Mouse (Mus musculus): ENCODE results near the gene Plod3. TPM values are rescaled to one million over a fixed set of nuclear protein-coding genes. Genes with fewer than 3 reads are reported as not detected.

The Plod3 gene
- total RNA-seq, 2 experiments from 2014 or later = 30.4 to 40.3 TPM

GRCm38 (mm10) chr5:137045402-137046323 lies 58.8 kb downstream of the Plod3 start, which contains the start of gene Ap1s1:
Gene Ap1s1 (minus strand): TSS chr5:137046135.
- peak; percentile 98 to 99 for DNase-seq (ENCODE audit: low spot score in 2 of 2)
- intact Hi-C loops (cut with DNase I) = loop anchor here (2.0 kb wide), 1 partner anchor 15 kb away; no protein-coding TSS in a partner anchor

Small RNA genes lying within 50 kb of the gene (microRNA-seq; reads per million reads assigned to microRNA genes)
- gene Mir702 = 479 reads per million, percentile 71 among the genes with 10 or more reads in this experiment

Other genes starting within 250 kb of the Plod3 start
- 10 to 100 TPM in 1 of 2 experiments, 1 to 10 TPM in 1; 8.3 to 13.7 TPM for gene Col26a1, start 103.8 kb upstream of the Plod3 start, total RNA-seq (2021)
- 100 to 1,000 TPM in 1 of 2 experiments, 10 to 100 TPM in 1; 86.1 to 105 TPM for gene Ift22, start 78.9 kb upstream of the Plod3 start, total RNA-seq (2021)
- 100 to 1,000 TPM; 250 to 282 TPM for gene Fis1, start 33.7 kb upstream of the Plod3 start, total RNA-seq (2021)
- not detected for gene Cldn15, start 20.4 kb upstream of the Plod3 start, total RNA-seq (2021)
- 10 to 100 TPM; 90.3 to 90.8 TPM for gene Znhit1, start 1.0 kb downstream of the Plod3 start, total RNA-seq (2021)
- 100 to 1,000 TPM; 358 to 374 TPM for gene Vgf, start 39.4 kb downstream of the Plod3 start, total RNA-seq (2021)
- 100 to 1,000 TPM; 315 to 338 TPM for gene Ap1s1, start 59.1 kb downstream of the Plod3 start, total RNA-seq (2021)
- gene Serpine1, start 85.2 kb downstream of the Plod3 start, total RNA-seq (2021) = under 1 TPM; 0.57 to 0.91 TPM
- 1 to 10 TPM; 4.3 to 5.2 TPM for gene Trim56, start 129.2 kb downstream of the Plod3 start, total RNA-seq (2021)
- gene Muc3, start 162.3 kb downstream of the Plod3 start, total RNA-seq (2021) = not detected
- gene Muc3a, start 225.4 kb downstream of the Plod3 start, total RNA-seq (2021) = 1 to 10 TPM; 2.3 to 6.9 TPM